Mouse (Mus musculus) kidney, adult 11 months (tissue): ENCODE results near the gene Ssbp3.

Experiments
- DNase-seq: peaks from one replicate; pipeline ENCODE4 v3.0.0; 2022

Gene Ssbp3

DNA sequence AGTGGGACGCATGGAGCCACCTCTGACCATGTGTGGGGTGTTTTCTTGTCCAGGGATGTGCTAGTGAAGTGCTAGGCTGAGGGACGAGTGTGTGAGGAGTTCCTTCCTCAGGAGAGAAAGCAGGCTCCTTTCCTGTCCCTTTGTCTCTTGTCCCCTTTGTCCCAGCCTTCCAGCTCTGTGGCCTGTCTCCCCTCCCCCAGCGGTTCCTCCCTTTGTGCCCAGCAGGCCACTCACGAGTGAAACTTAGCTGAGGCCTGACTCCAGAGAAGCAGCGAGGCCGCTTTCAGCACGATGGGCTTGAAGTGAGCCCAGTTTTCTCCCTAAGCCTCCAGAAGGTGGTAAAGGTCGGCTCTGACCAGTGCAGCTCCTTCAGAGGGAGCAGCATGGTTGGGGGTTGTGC is 26.2 kb downstream of the Ssbp3 start:
- DNase-seq, result no peak

DNA sequence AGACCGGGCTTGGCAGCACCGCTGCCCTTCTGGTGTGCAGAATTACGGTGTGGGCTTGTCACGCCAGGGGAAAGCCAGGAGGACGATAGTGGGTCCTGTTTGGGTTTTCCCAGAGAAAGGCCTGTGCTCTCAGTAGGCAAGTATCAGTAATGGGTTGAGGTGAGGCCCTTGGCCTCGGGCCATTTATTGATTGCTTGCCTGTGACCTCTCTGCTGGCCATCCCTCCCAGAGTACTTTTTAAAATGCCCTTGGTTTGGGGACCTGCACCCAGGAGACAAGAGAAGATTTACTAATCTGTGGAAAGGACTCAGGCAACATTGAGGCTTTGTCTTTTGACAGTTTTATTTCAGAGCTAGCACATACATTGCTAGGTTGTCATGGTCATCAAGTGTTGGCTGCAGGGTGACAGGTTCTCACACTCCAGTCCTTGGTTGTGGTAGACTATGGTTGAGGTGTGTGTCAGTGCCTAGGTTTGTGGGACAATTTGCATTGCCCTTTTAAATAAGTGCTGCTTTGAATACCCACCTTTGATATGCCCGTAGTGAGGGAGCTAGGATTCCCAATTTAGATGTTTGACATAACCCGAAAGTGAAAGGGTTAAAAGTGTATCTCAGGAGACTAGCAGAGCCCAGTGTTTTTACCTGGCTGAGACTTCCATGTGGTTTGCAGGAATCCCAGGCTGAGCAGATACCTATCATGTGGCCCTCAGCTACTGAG is 28.2 kb downstream of the Ssbp3 start:
- DNase-seq, result no peak

DNA sequence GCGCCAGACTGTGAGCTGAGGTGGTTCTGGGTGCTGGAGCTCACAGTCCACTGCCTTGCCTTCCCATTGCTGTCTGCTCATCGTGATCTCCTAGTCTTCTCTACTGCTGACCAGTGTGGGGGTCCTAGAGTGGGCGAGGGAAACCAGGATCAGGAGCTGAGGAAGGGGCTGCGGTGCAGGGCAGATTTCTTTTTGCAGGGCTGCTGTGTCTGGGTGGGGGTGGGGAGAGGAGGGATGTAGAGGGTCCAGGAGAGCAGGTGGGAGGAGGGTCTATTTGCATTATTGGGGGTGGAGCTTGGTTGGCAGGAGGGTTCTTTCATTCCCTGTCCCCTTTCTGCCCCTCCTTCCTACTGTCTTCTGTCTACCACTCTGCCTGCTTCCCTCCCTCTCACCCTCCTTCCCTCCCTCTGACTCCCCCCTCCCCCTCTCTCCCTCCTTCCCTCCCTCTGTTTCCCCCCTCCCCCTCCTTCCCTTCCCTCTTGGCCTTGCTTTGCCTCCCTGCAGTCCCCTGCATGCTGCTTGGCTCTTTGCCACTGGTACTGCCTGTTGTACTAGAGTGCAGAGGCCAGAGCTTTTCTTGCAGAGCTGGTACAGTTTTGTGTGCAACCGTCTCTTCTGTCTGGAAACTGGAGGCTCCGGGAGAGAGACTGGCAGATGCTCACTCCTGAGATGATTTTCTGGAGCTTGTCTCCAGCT is 28.9 kb downstream of the Ssbp3 start:
- peak; percentile 78 for DNase-seq

DNA sequence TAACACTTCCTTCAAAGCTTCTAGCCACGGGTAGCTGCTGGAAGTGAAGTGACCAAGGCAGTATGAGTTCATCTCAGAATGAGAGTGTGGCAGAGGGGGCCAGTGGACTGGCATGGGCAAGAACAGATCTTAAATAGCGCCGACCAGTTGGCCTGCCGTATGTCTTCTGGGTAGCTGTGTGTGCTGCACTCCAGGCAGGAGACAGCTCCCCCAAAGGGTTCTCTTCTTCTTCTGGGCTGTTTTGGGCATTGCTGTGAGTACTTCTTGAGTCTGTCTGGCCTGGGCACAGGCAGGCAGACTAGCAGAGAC is 29.4 kb downstream of the Ssbp3 start:
- no peak for DNase-seq

DNA sequence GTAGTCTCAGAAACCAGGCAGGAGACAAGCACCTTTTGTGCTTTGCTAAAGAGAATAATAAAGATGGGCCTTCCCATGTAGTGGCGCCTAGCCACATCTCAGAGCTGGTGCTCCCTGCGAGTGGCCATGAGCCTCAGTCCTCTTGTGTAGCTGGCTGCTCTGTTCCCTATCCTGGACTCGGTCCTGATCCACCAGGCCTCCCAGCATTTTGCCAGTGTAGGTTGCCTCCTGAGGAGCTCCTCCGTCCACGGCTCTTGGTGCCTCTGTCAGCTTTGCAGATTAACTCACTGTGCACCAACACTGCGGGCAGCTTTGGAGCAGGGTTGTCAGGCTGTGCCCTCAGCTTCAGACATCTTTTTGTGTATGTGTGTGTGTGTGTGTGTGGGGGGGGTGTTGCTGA is 30.4 kb downstream of the Ssbp3 start:
- DNase-seq, result no peak

DNA sequence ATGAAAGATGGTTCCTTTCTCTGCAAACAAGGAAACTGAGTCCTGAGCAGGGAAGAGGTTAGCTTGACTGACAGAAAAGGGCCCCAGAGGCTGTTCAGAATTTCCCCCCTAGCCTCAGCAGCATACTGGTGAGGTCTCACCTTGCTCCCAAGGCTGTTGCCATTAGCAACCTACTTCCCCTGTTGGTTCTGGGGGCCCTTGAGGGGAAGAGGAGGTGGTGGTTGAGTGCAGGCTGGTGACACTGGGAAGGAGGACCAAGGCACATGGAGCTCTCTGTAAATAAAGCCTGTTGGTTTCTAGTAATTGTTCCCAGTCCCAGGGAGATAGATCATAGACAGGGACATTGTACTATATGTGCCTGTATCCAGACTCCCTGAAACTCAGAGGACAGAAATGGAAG is 31.0 kb downstream of the Ssbp3 start:
- no peak for DNase-seq

DNA sequence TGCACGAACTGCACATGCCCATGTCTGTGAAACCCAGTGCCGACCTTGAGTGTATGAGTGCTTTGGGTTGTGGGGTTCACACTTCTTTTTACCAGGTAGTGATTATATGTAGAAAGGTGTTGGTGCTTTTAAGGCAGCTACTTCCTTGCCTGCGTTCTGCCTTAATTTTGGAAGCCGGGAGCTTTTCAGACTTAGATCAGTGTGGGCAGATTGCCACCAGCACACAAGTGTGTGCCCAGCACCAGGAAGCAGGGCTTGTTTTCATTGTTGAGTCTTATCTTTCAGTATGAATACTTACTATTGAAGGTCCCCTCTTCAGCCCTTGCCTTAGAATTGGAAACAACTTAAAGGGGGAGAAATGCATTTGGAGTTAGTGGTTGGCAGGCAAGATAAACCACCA is 32.0 kb downstream of the Ssbp3 start:
- no peak for DNase-seq

DNA sequence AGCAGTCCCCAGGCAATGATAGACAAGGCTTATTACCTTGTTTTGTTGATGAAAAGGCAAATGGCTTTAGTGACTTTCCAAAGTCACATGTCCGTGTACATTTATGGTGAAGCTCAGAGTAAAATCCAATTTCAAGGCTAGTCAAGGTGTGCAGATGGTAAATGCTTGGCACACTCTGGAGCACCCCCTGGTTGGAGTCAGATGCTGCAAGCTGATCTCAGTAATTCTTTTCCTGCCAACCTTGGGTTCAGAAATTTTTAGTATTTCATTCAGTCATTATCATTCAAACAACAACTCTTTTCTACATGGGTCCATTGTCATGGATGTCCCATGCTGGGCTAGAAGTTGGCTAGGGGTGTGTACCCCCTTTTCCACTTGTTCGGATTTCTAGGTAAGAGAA is 33.1 kb downstream of the Ssbp3 start:
- DNase-seq, result no peak

GRCm38 (mm10) chr4:106944898-106945297 is 34.4 kb downstream of the Ssbp3 start:
- DNase-seq, result no peak

- no peak for DNase-seq
Observed at GRCm38 (mm10) chr4:106947741-106948140, 37.2 kb downstream of the Ssbp3 start.

DNA sequence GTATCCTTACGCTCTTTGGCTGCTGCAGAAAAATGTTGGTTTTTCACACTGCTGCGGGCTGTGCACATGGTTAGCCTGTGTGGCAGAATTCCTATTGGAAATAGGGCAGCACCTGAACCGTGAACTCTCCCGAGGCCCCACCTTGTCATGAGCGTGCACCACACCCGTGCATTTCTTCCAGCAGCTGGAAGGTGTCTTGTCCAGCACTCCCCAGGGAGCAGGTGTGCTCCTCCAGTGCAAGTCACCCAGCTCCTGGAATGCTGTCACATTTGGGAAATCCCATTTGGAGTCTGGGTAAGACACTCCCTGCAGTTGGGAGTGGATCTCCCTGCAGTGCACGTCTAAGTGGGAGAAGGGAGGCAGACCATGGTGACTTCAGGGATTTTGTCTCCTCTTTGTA is 38.0 kb downstream of the Ssbp3 start:
- no peak for DNase-seq

- no peak for DNase-seq
Observed at GRCm38 (mm10) chr4:106949200-106949599, 38.7 kb downstream of the Ssbp3 start.

DNA sequence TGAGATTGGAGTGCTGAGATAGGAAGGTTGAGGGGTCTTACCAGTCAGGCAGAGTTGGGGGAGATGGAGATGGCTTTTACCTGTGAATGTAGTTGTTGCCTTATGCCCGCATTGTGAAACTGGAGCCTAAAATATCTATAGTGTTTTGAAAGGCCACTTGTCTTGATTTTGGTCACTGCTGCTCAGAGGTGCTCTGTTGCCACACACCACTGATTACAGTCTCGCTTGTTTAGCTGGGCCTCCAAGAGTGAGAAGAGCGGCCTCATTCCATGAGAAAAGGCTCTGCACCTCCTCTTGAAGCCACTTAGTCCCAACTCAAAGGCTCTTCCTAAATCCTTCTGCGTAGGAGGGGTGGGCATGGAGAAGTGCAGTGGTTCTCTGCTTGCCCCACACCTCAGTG is 40.3 kb downstream of the Ssbp3 start:
- DNase-seq, result no peak

GRCm38 (mm10) chr4:106951455-106951854 is 41.0 kb downstream of the Ssbp3 start:
- DNase-seq, result no peak

- DNase-seq, result no peak
Observed at GRCm38 (mm10) chr4:106953221-106953620, 42.7 kb downstream of the Ssbp3 start.

- no peak for DNase-seq
Observed at GRCm38 (mm10) chr4:106953760-106954159, 43.3 kb downstream of the Ssbp3 start.

DNA sequence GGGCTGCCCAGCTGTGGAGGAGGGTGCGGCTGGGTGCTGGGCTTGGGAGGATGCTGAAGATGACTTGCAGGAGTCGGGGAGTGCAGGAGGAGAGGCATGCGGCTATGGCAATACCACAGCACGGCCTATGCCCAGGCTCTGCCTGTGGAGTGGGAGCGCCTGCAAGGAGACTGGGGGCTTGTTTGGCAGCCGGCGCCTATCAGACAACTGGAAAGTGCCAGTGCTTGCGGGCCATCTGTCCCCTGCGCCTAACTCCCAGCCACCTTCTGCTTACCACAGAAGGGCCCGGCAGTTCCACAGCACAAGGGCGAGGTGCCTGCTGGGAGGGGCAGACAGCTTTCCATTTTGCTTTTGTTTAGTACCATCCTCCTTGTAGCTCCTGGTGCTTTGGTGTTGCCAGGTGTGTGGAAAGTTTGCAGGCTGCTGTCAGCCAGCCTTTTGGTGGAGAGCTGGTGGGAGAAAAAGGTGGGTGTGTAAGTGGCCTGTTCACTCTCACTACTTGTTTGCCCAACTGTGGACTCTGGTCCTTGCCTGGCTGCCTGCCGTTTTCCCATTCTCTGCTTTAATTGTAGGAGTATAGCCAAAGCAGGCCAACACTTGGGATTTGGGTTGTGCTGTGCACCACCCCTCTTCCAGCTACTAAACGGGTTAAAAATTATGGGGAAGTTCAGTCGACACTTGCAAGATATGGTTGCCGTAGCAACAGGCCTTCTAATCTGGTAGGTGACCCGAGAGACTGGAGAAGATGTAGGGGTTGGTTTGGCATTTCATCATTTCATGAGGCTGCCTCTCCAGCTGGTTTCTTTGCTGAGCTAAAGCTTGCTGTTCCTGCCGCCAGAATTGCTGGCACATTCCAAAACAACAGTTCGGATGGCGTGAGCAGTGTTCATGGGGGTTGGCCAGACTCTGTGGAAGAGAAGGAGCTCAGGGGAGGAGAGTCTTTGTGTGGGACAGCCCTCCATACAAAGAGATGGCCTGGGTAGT is 45.5 kb downstream of the Ssbp3 start:
- no peak for DNase-seq

DNA sequence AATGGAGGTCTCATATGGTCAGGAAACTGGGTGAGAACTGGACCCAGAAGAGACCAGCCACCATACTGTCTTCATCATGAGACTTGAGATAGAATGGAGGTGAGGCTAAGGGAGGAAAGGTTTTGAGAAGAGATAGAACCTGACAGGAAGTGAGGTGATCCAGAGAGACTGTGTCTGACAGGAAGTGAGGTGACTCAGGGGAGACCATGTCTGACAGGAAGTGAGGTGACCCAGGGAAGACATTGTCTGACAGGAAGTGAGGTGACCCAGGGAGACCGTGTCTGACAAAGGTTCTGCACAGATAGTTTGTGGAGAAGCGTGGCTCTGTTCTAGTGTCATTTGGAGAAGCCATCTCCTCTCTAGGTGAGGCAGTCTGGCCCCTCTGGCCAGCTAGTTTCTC is 47.6 kb downstream of the Ssbp3 start:
- DNase-seq, result no peak

DNA sequence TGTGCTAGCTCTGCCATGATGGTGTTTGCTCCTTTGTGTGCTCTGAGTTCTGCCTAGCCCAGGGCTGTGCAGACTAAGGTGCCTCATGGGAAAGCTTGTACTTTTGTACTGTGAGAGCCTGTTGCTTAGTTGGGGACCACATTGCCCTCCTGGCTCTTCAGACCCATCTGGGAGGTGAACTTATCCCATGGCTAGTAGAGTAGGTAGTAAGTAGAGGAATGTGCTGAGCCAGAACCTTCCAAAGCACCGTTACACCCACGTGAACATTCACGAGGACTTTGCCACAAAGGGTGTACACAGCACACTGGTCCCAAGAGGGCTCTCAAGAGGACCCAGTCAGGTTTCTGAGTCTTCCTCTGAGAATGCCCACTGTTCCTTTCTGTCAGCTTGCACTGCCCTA is 48.1 kb downstream of the Ssbp3 start:
- peak; percentile 82 for DNase-seq

DNA sequence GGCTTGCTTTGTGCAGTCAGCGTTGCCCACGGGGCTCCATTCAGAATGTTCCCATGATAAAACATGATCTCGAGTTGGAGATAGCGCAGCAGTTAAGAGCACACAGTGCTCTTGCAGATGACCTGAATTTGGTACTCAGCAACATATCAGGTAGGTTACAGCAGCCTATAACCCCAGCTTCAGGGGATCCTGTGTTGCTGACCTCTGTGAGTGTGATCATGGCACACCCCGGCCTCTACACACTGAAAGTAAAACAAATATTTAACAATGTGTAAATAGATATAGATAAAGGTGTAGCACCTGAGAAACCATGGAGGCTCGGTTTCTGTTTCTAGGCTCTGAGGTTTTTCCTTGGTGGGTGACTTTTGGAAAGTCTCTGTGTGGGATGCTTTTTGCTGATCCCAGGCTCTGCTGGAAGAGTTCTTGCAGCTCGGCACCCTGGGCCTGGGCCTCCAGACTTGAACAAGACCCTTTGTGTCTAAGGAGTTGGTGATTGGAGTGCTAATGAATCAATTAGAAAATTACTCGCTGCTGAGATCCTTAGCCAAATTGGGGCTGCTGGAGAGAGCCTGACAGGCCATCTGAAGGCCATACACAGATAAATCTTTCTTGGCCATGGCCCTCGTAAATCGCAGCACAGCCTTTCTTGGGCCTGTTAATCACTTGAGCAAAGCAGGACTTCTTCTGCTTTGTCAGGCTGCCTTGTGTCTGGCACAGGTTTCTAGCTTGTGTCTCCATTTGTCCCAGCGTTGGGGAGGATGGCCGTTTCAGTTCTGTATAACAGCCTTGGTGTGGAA is 49.2 kb downstream of the Ssbp3 start:
- DNase-seq, result no peak

- no peak for DNase-seq
Observed at GRCm38 (mm10) chr4:106960476-106960875, 50.0 kb downstream of the Ssbp3 start.

DNA sequence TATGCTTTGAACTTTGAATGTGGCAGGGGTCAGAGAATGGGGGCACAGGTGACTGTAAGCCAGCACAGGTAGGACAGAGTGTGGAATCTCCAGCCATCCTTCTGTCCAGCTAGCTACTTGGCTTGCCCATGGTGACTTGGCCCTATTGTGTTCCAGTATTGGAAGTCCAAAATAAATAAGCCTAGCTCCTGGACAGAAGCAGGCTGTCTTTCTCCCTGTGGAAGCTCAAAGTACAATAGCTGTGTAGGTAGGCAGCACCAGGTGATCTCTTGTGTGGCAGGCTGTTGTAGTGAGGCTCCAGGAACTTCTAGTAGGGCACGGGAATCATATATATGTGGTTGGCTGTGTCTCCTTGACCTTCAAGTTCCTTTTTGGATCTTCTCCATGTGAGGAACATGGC is 50.8 kb downstream of the Ssbp3 start:
- no peak for DNase-seq

- no peak for DNase-seq
Observed at GRCm38 (mm10) chr4:106964356-106964755, 53.9 kb downstream of the Ssbp3 start.
